Mouse (Mus musculus) stomach, postnatal 0 days (tissue): ENCODE measurements around the gene Mtmr12.

ENCODE experiments used
- CTCF ChIP-seq: IDR thresholded peaks from 2 replicates; pipeline ENCODE4 v1.5.1; 2016; ENCODE audit warnings: antibody characterized with exemption, low read depth, mild to moderate bottlenecking, moderate library complexity
- EP300 ChIP-seq: optimal IDR thresholded peaks from 2 replicates; pipeline ENCODE3; 2016; ENCODE audit warnings: antibody characterized with exemption

DNA sequence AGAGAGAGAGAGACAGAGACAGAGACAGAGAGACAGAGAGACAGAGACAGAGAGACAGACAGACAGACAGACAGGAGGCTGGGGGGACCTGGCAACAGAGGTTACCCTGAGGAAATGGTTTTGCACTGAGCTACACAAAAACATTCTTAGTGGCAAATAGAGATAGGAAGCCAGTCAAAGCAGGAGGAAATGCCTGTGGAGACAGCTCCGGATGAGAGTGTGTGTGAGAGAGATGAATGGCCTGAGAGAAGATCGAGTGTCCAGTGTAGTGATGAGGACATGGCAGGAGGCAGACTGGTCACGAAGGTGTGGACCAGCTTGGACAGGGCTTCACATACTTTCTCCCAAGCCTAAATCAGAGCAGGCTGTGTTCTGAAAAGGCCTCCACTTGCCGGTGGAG, 20.2 kb downstream of the Mtmr12 start:
- no peak for TF ChIP-seq EP300
- TF ChIP-seq CTCF, result no peak
